Mouse (Mus musculus) pancreas, adult 10 weeks (tissue): ENCODE measurements around the gene Cyp2r1. TPM values are rescaled to one million over a fixed set of nuclear protein-coding genes. Genes with fewer than 3 reads are reported as not detected.

Source experiments
- polyA plus RNA-seq: library from polyadenylated mRNA; stranded (reverse); fragments of 350-450 nt; fragmentation: Illumina TruSeq; extraction: RNeasy Lipid Tissue Mini Kit (QIAGEN cat#74804); gene quantifications from one replicate; pipeline ENCODE4 v1.2.3, GENCODE M21; 2015; ENCODE audit warnings: low read depth, low replicate concordance; ENCODE audit not compliant: insufficient read depth

Gene Cyp2r1
- polyA plus RNA-seq = not detected

GRCm38 (mm10) chr7:114562531-114563241 is at the start of gene Cyp2r1:
TSS of gene Cyp2r1 (minus strand) at chr7:114562972.

Other genes starting within 250 kb of the Cyp2r1 start
- 2.9 TPM for gene Pde3b, start 147.7 kb downstream of the Cyp2r1 start, polyA plus RNA-seq
- not detected for gene Calca, start 73.4 kb upstream of the Cyp2r1 start, polyA plus RNA-seq
- gene Calcb, start 155.7 kb upstream of the Cyp2r1 start, polyA plus RNA-seq = not detected
- 0.87 TPM for gene Insc, start 180.7 kb upstream of the Cyp2r1 start, polyA plus RNA-seq